Mouse (Mus musculus): Measurements from ENCODE around the gene Ttc28. TPM values are rescaled to one million over a fixed set of nuclear protein-coding genes. Genes with fewer than 3 reads are reported as not detected.

Gene Ttc28
- 2.9 and 5.1 TPM in 2 replicates for polyA plus RNA-seq (2012)

GRCm38 (mm10) chr5:110879584-110880374 lies at the start of gene Ttc28:
TSS of gene Ttc28 (plus strand) at chr5:110879803.

GRCm38 (mm10) chr5:110839678-110840365 lies 39.8 kb upstream of the Ttc28 start, which contains the start of the genes Hscb and Chek2:
TSS of gene Hscb (minus strand) at chr5:110839777.
TSS of gene Chek2 (plus strand) at chr5:110839979.

DNA sequence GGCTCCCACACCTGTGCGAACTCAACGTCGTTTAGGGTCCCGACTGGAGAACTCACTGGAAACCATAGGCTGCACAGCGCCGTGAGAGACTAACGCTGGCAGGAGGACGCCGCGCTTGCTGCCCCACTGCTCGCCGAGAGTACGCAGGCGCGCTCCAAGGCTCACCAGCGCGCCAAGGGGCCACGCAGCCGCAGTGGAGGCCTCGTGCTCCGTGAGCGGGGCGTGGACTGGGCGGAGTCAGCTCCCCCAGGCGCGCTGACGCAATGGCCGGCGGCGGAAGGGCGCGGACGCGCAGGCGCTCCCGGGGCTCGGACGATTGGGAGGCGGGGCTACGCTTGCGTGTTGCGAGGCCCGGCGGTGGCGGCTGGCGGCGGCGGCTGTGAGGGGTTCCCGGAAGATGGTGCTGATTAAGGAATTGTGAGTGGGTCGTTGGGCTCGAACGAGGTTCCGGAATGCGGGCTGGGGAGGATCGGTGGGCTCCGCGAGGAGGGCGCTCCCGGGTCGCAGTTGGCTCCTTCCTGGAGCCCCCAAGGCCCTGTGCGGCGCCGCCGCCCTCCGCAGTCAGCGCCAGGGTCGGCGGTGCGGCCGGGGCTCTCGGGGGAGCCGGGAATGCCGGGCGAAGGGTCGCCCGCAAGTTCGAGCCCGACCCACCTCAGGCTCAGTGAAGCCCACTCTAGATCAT lies 451.0 kb downstream of the Ttc28 start, which contains the start of gene Pitpnb:
Pitpnb (plus strand) TSS at position 347 of the 682 bp plus-strand sequence.

Other genes with a start within 250 kb of the Ttc28 start
- 151 and 164 TPM in 2 replicates for gene Noc4l, start 226.4 kb upstream of the Ttc28 start, polyA plus RNA-seq (2012)
- gene Ddx51, start 226.4 kb upstream of the Ttc28 start, polyA plus RNA-seq (2012), result 12.1 and 21.9 TPM in 2 replicates
- 74.3 and 108 TPM in 2 replicates for gene Ep400, start 109.1 kb upstream of the Ttc28 start, polyA plus RNA-seq (2012)
- gene Pus1, start 99.1 kb upstream of the Ttc28 start, polyA plus RNA-seq (2012), result 122 and 156 TPM in 2 replicates
- gene Ulk1, start 69.7 kb upstream of the Ttc28 start, polyA plus RNA-seq (2012), result 145 and 188 TPM in 2 replicates
- 39.5 and 51.0 TPM in 2 replicates for gene Hscb, start 40.0 kb upstream of the Ttc28 start, polyA plus RNA-seq (2012)
- gene Chek2, start 39.8 kb upstream of the Ttc28 start, polyA plus RNA-seq (2012), result 1.2 and 1.4 TPM in 2 replicates

Data from megakaryocyte-erythroid progenitor cell, adult 5 weeks (primary cell).